ENCODE assay signal across 8 mouse cellular contexts in genomic region chr6:21850526-21851345, GRCm38 (mm10). TPM values are rescaled to one million over a fixed set of nuclear protein-coding genes. Genes with fewer than 3 reads are reported as not detected.
DNase-seq lines count a peak whose midpoint lies in the region; ATAC-seq and TF ChIP-seq lines count a peak whose summit lies in the region.

No protein-coding gene starts in this region.

- H3K4me3 ChIP-seq in embryonic facial prominence, embryonic 11.5 days (ENCODE audit: low read depth, low read length) = peak overlapping the region; percentile 68
- H3K4me3 ChIP-seq in limb, embryonic 12.5 days (replicated peaks) = peak overlapping the region; percentile 83
- H3K4me3 ChIP-seq in midbrain, postnatal 0 days (ENCODE audit: low read depth, low read length) = peak overlapping the region; percentile 63

- peak; percentile 26 to 30 for DNase-seq in cerebellum, postnatal 10 days
- DNase-seq in cerebellum, postnatal 36 days = no peak
- peak; percentile 30 for DNase-seq in embryonic facial prominence, embryonic 11.5 days (ENCODE audit: low spot score)
- peak; percentile 34 for DNase-seq in heart, postnatal 4 days
- peak; percentile 14 for DNase-seq in midbrain, postnatal 0 days (ENCODE audit: low spot score)
- DNase-seq in cerebellum, postnatal 25 days = no peak
- DNase-seq in left cerebral cortex, adult 18-20 months (ENCODE audit: low spot score in 2 of 2) = no peak

- no peaks in the 10 kb centered on the region for H3K4me1 ChIP-seq in embryonic facial prominence, embryonic 11.5 days (ENCODE audit: control insufficient read depth, insufficient read depth, low read length)
- peaks cover 18% of the 10 kb centered on the region; the same call in 1 of the 2 replicates for H3K4me1 ChIP-seq in limb, embryonic 12.5 days (replicated peaks)
- H3K4me1 ChIP-seq in midbrain, postnatal 0 days (ENCODE audit: insufficient read depth, low read length) = peaks cover 3% of the 10 kb centered on the region; the same call in 1 of the 2 replicates

- ATAC-seq in embryonic facial prominence, embryonic 11.5 days (replicated peaks; ENCODE audit: insufficient number of reproducible peaks, low FRiP score, low TSS enrichment, low read depth) = peak; percentile 21; the same call in 1 of the 2 replicates
- no peak for ATAC-seq in limb, embryonic 12.5 days (ENCODE audit: insufficient number of reproducible peaks, insufficient read depth, low FRiP score, low TSS enrichment, low read depth)
- peak; percentile 50 for ATAC-seq in midbrain, postnatal 0 days (ENCODE audit: low FRiP score)

- peak overlapping the region; percentile 89 for H3K9ac ChIP-seq in embryonic facial prominence, embryonic 11.5 days (replicated peaks; ENCODE audit: low read length)
- peak overlapping the region; percentile 87 for H3K9ac ChIP-seq in limb, embryonic 12.5 days (replicated peaks)
- H3K9ac ChIP-seq in midbrain, postnatal 0 days (replicated peaks; ENCODE audit: low read length, poor library complexity, severe bottlenecking) = peak overlapping the region; percentile 62

- TF ChIP-seq CTCF in midbrain, postnatal 0 days (IDR thresholded peaks at IDR 0.05) = no peak

- H3K4me2 ChIP-seq in embryonic facial prominence, embryonic 11.5 days (ENCODE audit: low read depth, low read length) = peak overlapping the region; percentile 80
- peak overlapping the region; percentile 63 for H3K4me2 ChIP-seq in limb, embryonic 12.5 days
- peak overlapping the region; percentile 62 for H3K4me2 ChIP-seq in midbrain, postnatal 0 days (ENCODE audit: low read depth, low read length, poor library complexity, severe bottlenecking)

- no peaks in the 10 kb centered on the region for H3K27me3 ChIP-seq in embryonic facial prominence, embryonic 11.5 days (ENCODE audit: control insufficient read depth, insufficient read depth, low read length)
- no peaks in the 10 kb centered on the region for H3K27me3 ChIP-seq in limb, embryonic 12.5 days
- H3K27me3 ChIP-seq in midbrain, postnatal 0 days (ENCODE audit: insufficient read depth, low read length) = no peaks in the 10 kb centered on the region

- 26% methylated on average over 21 of the region's 21 CpGs for WGBS in embryonic facial prominence, embryonic 11.5 days
- 25% methylated on average over 21 of the region's 21 CpGs for WGBS in limb, embryonic 12.5 days
- 24% methylated on average over 21 of the region's 21 CpGs for WGBS in midbrain, postnatal 0 days

- H3K9me3 ChIP-seq in embryonic facial prominence, embryonic 11.5 days (replicated peaks; ENCODE audit: control insufficient read depth, low read length) = no peaks in the 10 kb centered on the region
- H3K9me3 ChIP-seq in limb, embryonic 12.5 days = no peaks in the 10 kb centered on the region
- H3K9me3 ChIP-seq in midbrain, postnatal 0 days (ENCODE audit: low read length) = no peaks in the 10 kb centered on the region

- H3K27ac ChIP-seq in embryonic facial prominence, embryonic 11.5 days (replicated peaks; ENCODE audit: low read depth, low read length) = no peak overlapping the region
- no peak overlapping the region for H3K27ac ChIP-seq in limb, embryonic 12.5 days
- H3K27ac ChIP-seq in midbrain, postnatal 0 days (ENCODE audit: low read depth, low read length) = no peak overlapping the region

- no peaks in the 10 kb centered on the region for H3K36me3 ChIP-seq in embryonic facial prominence, embryonic 11.5 days (replicated peaks; ENCODE audit: control insufficient read depth, insufficient read depth, low read depth, low read length)
- H3K36me3 ChIP-seq in limb, embryonic 12.5 days = peaks cover 15% of the 10 kb centered on the region; the same call in 1 of the 2 replicates
- no peaks in the 10 kb centered on the region for H3K36me3 ChIP-seq in midbrain, postnatal 0 days (ENCODE audit: insufficient read depth, low read length)

RNA-seq across cellular contexts. Expression of gene Tspan12, which starts 1.6 kb away (rescaled TPM):
- 62.1 and 63.9 TPM in 2 replicates for polyA plus RNA-seq in embryonic facial prominence, embryonic 11.5 days (2014; fragmentation: Nextera tagmentation; extraction: Ambion mirVana)
- total RNA-seq in heart, postnatal 4 days (2021) = 10 to 100 TPM; 87.2 to 94.4 TPM
- polyA plus RNA-seq in limb, embryonic 12.5 days (2016; fragmentation: Nextera tagmentation; extraction: Ambion mirVana) = 39.0 and 40.6 TPM in 2 replicates
- total RNA-seq in midbrain, postnatal 0 days (2014; rRNA removed) = 22.5 and 30.2 TPM in 2 replicates
- 50.0 and 54.7 TPM in 2 replicates for polyA plus RNA-seq in midbrain, postnatal 0 days (2015; fragmentation: Nextera tagmentation; extraction: Ambion mirVana)
- total RNA-seq in left cerebral cortex, adult 18-20 months (2021) = 10 to 100 TPM; 21.1 to 22.0 TPM

Comparison
In these comparisons a context has a peak if more than half of its experiments do, and no peak if none do; other contexts are left out.
1. DNase-seq: peak in cerebellum, postnatal 10 days (2 of 2), embryonic facial prominence, embryonic 11.5 days (single experiment), heart, postnatal 4 days (single experiment) and midbrain, postnatal 0 days (single experiment); none in cerebellum, postnatal 36 days (0 of 2), cerebellum, postnatal 25 days (0 of 2) and left cerebral cortex, adult 18-20 months (0 of 2).
2. Peak in every context shown above with its lines, with median percentiles within 50 percentile points of each other: H3K4me2 ChIP-seq, H3K4me3 ChIP-seq and H3K9ac ChIP-seq.